Mouse (Mus musculus) skeletal muscle tissue, adult 2 months (tissue): Measurements from ENCODE around the gene Rpl9-ps1.

Experiments used
- DNase-seq: peaks from one replicate; pipeline ENCODE4 v3.0.0-alpha.2; 2012; ENCODE audit warnings: low read depth, low spot score

The Rpl9-ps1 gene

DNA sequence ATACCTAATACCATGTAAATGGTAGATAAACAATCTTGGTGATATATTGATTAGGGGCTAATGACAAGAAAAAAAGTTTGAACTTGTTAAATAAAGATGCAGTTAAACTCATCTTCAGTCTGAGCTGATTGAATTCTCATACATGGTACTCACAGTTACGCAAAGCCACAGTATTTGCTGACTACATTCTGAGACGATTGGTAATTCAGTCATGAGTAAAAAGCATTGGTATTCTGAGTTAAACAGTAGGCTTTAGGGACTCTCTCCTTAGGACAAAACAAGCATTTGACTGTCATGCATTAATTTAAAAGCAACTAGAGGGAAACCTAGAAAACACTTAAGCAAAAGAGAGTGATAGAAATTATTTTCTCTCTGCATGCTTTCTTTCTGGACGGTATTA lies 21.8 kb downstream of the Rpl9-ps1 start:
- DNase-seq = no peak

- no peak for DNase-seq
Observed at GRCm38 (mm10) chr11:83619037-83619436, 26.4 kb downstream of the Rpl9-ps1 start.

- no peak for DNase-seq
Observed at GRCm38 (mm10) chr11:83618238-83618637, 27.2 kb downstream of the Rpl9-ps1 start.

DNA sequence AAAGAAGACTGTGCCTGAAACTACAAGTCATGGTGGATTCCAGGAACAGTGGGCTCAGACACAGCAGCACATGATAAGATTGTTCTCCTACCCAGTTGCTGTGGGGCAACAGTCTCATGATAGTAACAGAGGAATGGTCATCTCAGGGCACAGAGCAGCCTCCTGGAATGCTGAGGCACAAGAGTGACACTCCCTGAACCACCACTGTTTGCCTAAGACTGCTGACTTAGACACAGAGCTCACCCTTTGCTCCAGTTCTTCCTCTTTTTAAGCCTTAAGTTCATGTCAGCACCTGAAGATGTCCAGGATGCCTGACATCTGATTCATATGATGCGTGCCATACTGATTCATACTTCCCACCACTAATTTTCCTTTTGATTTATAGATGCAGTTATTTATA lies 28.8 kb downstream of the Rpl9-ps1 start:
- no peak for DNase-seq

DNA sequence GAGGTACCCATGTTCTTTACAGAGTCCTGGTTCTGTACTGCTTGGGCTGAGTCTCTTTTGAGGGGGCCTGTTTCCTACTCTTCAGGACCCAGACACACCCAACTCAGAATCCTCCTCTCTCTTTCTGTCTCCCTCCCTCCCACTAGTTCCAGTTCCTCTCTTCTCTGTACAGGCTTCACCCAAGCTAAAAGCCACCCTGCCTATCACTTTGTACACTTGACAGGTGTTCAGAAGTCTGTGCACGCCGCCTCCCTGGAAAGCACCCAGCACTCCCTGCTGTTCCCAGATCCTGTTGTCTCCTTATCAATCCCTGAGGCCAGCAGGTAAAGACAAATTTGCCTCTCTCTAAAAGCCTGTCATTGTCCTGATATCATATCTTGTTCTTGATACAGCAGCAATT lies 34.5 kb downstream of the Rpl9-ps1 start:
- DNase-seq = no peak

GRCm38 (mm10) chr11:83606396-83606795 lies 39.0 kb downstream of the Rpl9-ps1 start:
- no peak for DNase-seq

DNA sequence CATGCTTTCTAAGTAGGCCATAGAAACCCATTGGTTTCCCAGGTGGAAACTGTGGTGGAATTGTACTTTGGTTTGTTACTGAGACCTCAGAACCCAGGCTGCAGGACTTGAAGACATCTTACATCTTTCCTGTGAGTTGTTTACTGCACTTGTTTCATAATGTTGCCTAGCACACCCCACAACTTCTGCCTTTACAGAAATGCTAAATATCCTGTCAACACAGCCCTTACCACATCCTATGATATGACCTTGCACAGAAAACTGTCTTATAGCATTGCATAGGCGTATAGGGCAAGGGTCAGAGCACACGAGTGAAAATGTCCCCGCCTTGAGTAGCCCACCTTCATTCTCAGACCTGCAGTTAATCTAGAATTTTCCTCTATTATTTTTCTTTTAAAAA lies 39.9 kb downstream of the Rpl9-ps1 start:
- no peak for DNase-seq

GRCm38 (mm10) chr11:83604698-83605097 lies 40.7 kb downstream of the Rpl9-ps1 start:
- DNase-seq = no peak

- DNase-seq = no peak
Observed at GRCm38 (mm10) chr11:83603399-83603798, 42.0 kb downstream of the Rpl9-ps1 start.

GRCm38 (mm10) chr11:83600576-83600975 lies 44.8 kb downstream of the Rpl9-ps1 start:
- DNase-seq = no peak

DNA sequence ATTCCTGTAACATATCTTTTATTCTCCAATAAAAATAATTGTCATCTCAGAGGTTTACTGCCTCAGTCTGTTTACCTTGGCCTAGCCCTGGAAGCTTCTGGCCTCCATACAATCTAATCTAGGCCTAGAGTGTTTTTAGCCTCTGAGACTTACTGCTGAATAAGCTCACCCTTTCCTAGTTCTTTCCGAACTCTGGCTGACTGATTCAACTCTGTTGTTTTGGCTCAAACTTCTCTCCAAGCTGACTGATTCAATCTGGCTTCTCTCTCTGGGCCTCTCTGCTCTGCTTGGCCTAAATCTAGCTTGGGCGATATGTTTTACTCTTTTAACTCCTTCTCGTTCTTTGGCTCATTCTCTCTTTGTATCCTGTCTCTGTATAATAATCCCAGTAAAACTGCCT lies 46.4 kb downstream of the Rpl9-ps1 start:
- no peak for DNase-seq

DNA sequence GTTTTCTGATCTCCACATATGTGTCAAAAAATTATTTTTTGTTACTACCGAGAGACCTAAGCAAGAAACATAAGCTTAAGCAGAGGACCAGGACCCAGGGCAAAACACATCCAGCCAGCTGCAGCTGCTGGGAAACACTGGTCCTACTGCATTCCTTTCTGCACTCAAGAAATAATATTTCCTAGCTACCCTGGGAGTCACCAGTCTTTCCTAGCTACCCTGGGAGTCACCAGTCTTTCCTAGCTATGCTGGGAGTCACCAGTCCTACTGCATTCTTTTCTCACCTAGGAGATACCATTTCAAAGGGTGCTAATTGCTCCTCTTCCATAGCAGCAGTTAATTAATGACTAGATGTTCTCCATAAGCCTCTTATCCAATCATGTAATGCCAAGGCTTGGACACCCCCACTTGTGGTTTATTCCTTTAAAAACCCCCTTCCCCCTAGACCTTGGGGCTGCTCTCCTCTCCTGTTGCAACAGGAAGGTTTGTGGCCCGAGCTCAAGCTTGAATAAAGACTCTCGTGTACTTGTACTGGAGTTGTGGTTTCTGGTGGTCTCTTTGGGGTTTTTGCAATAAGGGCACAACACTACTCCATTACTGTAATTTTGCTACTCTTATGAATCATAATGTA lies 47.1 kb downstream of the Rpl9-ps1 start:
- no peak for DNase-seq

GRCm38 (mm10) chr11:83597796-83598195 lies 47.6 kb downstream of the Rpl9-ps1 start:
- no peak for DNase-seq

- no peak for DNase-seq
Observed at GRCm38 (mm10) chr11:83595669-83596455, 49.6 kb downstream of the Rpl9-ps1 start.
